Mouse (Mus musculus) neural tube, embryonic 10.5 days (tissue): ENCODE results near the gene Dst.

Experiments used
- DNase-seq: peaks from one replicate; pipeline ENCODE4 v3.0.0-alpha.2; 2017; ENCODE audit warnings: low spot score; ENCODE audit errors: extremely low spot score

Gene Dst

GRCm38 (mm10) chr1:33927466-33927865 lies 19.4 kb downstream of the Dst start:
- no peak for DNase-seq

GRCm38 (mm10) chr1:33931791-33932190 lies 23.8 kb downstream of the Dst start:
- no peak for DNase-seq

GRCm38 (mm10) chr1:33932196-33932595 lies 24.2 kb downstream of the Dst start:
- DNase-seq: no peak

GRCm38 (mm10) chr1:33932845-33933499 lies 24.9 kb downstream of the Dst start:
- DNase-seq: no peak

GRCm38 (mm10) chr1:33935946-33936345 lies 27.9 kb downstream of the Dst start:
- no peak for DNase-seq

- DNase-seq: no peak
Measured at GRCm38 (mm10) chr1:33939828-33940227, 31.8 kb downstream of the Dst start.

GRCm38 (mm10) chr1:33940364-33940928 lies 32.4 kb downstream of the Dst start:
- no peak for DNase-seq

- no peak for DNase-seq
Measured at GRCm38 (mm10) chr1:33942638-33943037, 34.6 kb downstream of the Dst start.

- no peak for DNase-seq
Measured at GRCm38 (mm10) chr1:33943943-33944342, 35.9 kb downstream of the Dst start.

- no peak for DNase-seq
Measured at GRCm38 (mm10) chr1:33944977-33945750, 37.1 kb downstream of the Dst start.

GRCm38 (mm10) chr1:33945756-33946155 lies 37.7 kb downstream of the Dst start:
- no peak for DNase-seq

GRCm38 (mm10) chr1:33946601-33947395 lies 38.8 kb downstream of the Dst start:
- no peak for DNase-seq

GRCm38 (mm10) chr1:33947838-33948237 lies 39.8 kb downstream of the Dst start:
- DNase-seq: no peak

GRCm38 (mm10) chr1:33948511-33948910 lies 40.5 kb downstream of the Dst start:
- DNase-seq: no peak

GRCm38 (mm10) chr1:33955626-33956025 lies 47.6 kb downstream of the Dst start:
- no peak for DNase-seq

- DNase-seq: no peak
Measured at GRCm38 (mm10) chr1:33960439-33960838, 52.4 kb downstream of the Dst start.

- no peak for DNase-seq
Measured at GRCm38 (mm10) chr1:33964643-33965042, 56.6 kb downstream of the Dst start.

- DNase-seq: no peak
Measured at GRCm38 (mm10) chr1:33965824-33966223, 57.8 kb downstream of the Dst start.

- DNase-seq: no peak
Measured at GRCm38 (mm10) chr1:33966328-33966727, 58.3 kb downstream of the Dst start.

- DNase-seq: no peak
Measured at GRCm38 (mm10) chr1:33967206-33967605, 59.2 kb downstream of the Dst start.

GRCm38 (mm10) chr1:33969910-33970309 lies 61.9 kb downstream of the Dst start:
- no peak for DNase-seq

- no peak for DNase-seq
Measured at GRCm38 (mm10) chr1:33974401-33974800, 66.4 kb downstream of the Dst start.
